Comparison of ENCODE assay signal across 1 mouse cellular context in the genomic region with DNA sequence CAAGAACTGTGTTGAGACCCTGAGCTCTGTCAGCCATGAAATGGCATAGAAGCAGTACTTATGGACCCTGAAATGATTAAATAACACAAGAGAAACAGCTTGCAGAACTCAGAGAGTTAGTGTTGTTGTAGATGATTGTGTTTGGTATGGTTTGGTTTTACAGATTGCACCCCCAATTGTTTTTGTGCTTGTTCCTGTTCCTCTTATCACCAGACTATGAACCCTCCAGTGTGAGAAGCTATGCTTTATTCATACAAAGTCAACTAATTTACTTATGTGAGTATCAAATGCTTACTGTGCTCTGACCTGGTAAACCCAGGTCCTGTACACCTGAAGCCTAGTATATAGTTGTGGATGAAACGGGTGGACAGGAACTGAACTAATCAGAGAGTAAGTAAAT.
TF ChIP-seq lines count a peak whose summit lies in the region.

No protein-coding gene starts in this region.

TF ChIP-seq in MEL, 35 proteins besides CTCF, POLR2A, EP300 and RAD21:
- TF ChIP-seq ZMIZ1 (IDR thresholded peaks at IDR 0.05; ENCODE audit: low read depth, low read length) (no peak), MAZ (IDR thresholded peaks at IDR 0.05; ENCODE audit: low read depth, low read length) (no peak), RCOR1 (IDR thresholded peaks at IDR 0.05; ENCODE audit: low read depth, low read length) (peak; percentile 57; the same call in 1 of the 2 replicates), CHD1 (IDR thresholded peaks at IDR 0.05; ENCODE audit: low read depth, low read length) (no peak), SIN3A (IDR thresholded peaks at IDR 0.05; ENCODE audit: low read length) (no peak), USF2 (IDR thresholded peaks at IDR 0.05; ENCODE audit: borderline replicate concordance in 1 of 2, insufficient read depth in 1 of 2, low read depth in 1 of 2, low read length in 2 of 2) (no peak), ETS1 (IDR thresholded peaks at IDR 0.05; ENCODE audit: low read depth, low read length) (0 out of 2 replicates have a peak, but pooled peaks have one; percentile 40), UBTF (IDR thresholded peaks at IDR 0.05; ENCODE audit: borderline replicate concordance, insufficient read depth, low read depth, low read length) (no peak), TCF12 (IDR thresholded peaks at IDR 0.05; ENCODE audit: low read depth, low read length) (0 out of 2 replicates have a peak, but pooled peaks have one; percentile 5), GATA1 (IDR thresholded peaks at IDR 0.05; ENCODE audit: low read depth, low read length) (peak; percentile 20; the same call in 1 of the 2 replicates), POLR2AphosphoS5 (IDR thresholded peaks at IDR 0.05; ENCODE audit: borderline replicate concordance, low read depth, low read length) (no peak), POLR2AphosphoS2 (IDR thresholded peaks at IDR 0.05; ENCODE audit: low read length) (no peak)
TF ChIP-seq in MEL: peak in this region for 4.
